Mouse (Mus musculus): Measurements from ENCODE around the gene Bglap. TPM values are rescaled to one million over a fixed set of nuclear protein-coding genes. Genes with fewer than 3 reads are reported as not detected.
"Not testable (repeated sequence)": the region's sequence is repeated elsewhere in the genome, so short reads cannot be mapped to it uniquely, and the experiment has no call there.

Gene Bglap
- polyA plus RNA-seq, 1 experiment from 2014 or later: not detected

DNA sequence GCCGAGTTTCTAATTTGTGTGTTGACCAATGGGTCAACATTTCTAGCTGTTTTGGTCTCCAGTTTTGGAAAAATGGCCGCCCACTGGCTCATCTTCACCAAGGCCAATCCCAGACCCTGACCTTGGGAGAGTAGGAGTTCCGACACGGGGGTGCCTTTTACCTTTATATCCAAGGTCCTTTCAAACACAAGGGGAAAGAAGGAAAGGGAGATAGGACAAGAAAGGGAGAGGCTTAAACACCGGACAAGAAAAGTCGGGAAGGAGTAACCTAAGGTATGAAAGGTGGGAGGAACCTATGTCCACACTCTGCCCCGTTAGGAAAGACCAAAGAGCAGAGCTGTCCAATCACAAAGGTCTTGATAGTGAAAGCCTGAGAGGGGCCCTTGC lies 26.4 kb upstream of the Bglap start:
- Histone ChIP-seq H3K4me2 (replicated peaks) (peak overlapping the region; percentile 59), H3K27me3 (no peaks in the 10 kb centered on the region), H3K27ac (replicated peaks) (peak overlapping the region; percentile 83; the same call in 1 of the 2 replicates), H3K9me3 (no peaks in the 10 kb centered on the region), H3K36me3 (peaks cover 16% of the 10 kb centered on the region), H3K9ac (replicated peaks) (peak overlapping the region; percentile 78), H3K4me3 (peak overlapping the region; percentile 58), H3K4me1 (peaks cover 21% of the 10 kb centered on the region)
- WGBS: 26% methylated on average over 7 of the region's 7 CpGs
- ATAC-seq (replicated peaks): no peak

DNA sequence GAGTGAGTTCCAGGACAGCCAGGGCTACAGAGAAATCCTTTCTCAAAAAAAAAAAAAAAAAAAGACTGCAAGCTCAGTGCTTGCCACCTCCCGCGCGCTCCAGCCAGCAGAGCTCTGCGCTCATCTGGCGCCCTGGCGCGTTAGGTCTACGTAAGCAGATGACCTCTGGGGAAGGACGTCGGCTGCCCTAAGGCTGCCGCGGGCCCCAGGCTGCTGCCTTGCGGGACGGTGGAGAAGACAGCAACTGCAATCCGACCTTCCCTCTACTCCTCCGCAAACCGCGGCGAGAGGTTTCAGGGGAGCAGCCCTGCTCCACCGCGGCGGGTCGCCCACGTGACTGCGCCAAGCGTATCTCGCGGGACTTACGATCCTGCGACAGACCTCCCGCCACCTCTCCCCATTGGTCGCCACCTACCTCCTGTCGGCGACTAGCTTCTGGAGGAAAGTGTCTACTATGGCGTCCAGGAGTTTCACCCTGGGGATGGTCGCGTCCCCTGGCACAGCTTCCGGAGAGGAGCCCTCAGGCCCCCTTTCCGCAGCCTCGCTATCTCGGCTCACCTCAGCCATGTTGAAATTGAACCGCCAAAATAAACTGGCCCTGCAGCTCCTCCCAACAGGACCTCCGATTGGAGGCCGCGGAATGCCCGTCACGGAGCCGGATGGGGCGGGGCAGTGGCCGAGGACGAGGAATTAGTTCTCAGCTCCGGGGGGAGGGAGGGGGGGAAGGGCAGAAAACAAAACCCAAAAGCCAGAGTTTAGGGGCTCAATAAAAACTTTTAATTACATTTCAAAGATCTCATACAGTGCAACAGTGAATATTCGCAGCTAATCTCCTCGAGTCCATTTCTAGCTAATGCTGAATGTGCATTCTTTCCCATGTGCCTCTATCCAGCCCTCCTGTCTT lies 25.7 kb upstream of the Bglap start, which contains the start of gene Pmf1:
Gene Pmf1, minus strand, starts transcription at position 591 of the 904 bp plus-strand sequence.
- Histone ChIP-seq H3K4me3 (peak within 1 kb of the TSS; percentile 58), H3K4me1 (peaks cover 21% of the 10 kb centered on the region), H3K4me2 (replicated peaks) (peak within 1 kb of the TSS; percentile 59), H3K36me3 (peaks cover 11% of the 10 kb centered on the region), H3K9ac (replicated peaks) (peak within 1 kb of the TSS; percentile 78), H3K9me3 (no peaks in the 10 kb centered on the region), H3K27me3 (no peaks in the 10 kb centered on the region), H3K27ac (replicated peaks) (peak within 1 kb of the TSS; percentile 83)
- ATAC-seq (replicated peaks): peak; percentile 94
- WGBS: under 1% methylated on average over 54 of the region's 54 CpGs

DNA sequence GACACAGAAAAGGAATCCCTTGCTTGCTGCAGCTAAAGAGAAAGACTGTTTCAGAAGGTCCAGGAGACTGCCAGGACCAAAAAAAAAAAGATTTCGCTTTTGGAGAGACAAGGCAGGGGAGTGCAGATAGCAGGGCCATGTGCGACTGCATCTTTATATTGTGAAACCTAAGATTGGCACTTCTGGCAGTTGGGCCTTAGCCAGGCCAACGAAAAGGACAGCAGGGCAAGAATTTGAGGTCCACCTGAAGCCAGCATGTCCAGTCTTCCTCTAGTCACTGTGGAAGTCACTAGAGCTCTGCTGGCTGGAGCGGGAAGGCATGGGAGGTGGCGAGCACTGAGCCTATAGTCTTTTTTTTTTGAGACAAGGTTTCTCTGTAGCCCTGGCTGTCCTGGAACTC lies 24.7 kb upstream of the Bglap start:
- Histone ChIP-seq H3K27me3 (no peaks in the 10 kb centered on the region), H3K9ac (replicated peaks) (peak overlapping the region; percentile 78), H3K4me2 (replicated peaks) (peak overlapping the region; percentile 59), H3K4me3 (peak overlapping the region; percentile 58), H3K9me3 (no peaks in the 10 kb centered on the region), H3K27ac (replicated peaks) (no peak overlapping the region), H3K36me3 (peaks cover 10% of the 10 kb centered on the region), H3K4me1 (peaks cover 21% of the 10 kb centered on the region)
- ATAC-seq (replicated peaks): no peak
- 66% methylated on average over 5 of the region's 5 CpGs for WGBS

DNA sequence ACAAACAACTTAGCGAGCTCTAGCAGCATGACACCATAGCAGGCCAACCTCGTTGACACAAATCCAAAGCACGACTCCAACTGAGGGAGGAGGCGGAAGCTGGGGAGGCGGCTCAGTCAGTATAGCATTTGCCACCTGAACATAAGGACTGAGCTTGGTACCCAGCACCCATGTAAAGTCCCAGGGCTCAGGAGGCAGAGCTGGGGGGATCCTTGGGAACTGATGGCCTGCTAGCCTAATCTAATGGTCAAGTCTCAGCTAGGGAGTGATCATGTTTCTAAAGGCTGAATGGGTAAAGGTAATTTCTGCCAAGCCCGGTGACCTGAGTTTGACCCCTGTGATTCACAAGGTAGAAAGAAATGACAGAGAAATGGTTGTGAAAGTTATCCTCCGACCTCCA lies 23.3 kb upstream of the Bglap start:
- Histone ChIP-seq H3K27ac (replicated peaks) (no peak overlapping the region), H3K9ac (replicated peaks) (no peak overlapping the region), H3K27me3 (no peaks in the 10 kb centered on the region), H3K4me1 (peaks cover 21% of the 10 kb centered on the region), H3K4me2 (replicated peaks) (no peak overlapping the region), H3K9me3 (no peaks in the 10 kb centered on the region), H3K4me3 (no peak overlapping the region), H3K36me3 (peaks cover 6% of the 10 kb centered on the region)
- WGBS: 59% methylated on average over 7 of the region's 7 CpGs
- ATAC-seq (replicated peaks): no peak

DNA sequence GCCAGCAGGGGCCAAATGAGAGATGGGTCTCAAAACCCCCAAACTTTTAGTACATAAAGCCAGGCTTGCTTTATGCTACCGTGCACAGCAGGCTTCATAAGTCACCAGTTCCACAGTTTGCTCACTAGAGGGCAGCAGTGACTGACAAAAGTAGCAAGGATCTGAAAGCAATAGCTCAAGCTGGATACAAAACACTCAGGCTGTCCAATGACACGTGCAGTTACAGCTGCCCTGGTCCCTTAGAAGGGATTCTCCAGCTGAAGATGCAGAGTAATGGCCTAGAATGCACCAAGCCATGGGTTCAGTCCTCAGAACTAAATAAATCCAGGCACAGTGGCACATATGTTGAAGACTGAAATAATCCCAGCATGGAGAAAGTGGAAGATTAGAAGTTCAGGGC lies 22.8 kb upstream of the Bglap start:
- peaks cover 2% of the 10 kb centered on the region for H3K36me3 ChIP-seq
- no peak overlapping the region for H3K4me3 ChIP-seq
- no peak overlapping the region for H3K27ac ChIP-seq (replicated peaks)
- no peaks in the 10 kb centered on the region for H3K9me3 ChIP-seq
- no peaks in the 10 kb centered on the region for H3K27me3 ChIP-seq
- WGBS: 0% methylated on average over 2 of the region's 2 CpGs
- no peak overlapping the region for H3K9ac ChIP-seq (replicated peaks)
- peak; percentile 13; the same call in 1 of the 2 replicates for ATAC-seq (replicated peaks)
- H3K4me2 ChIP-seq (replicated peaks): no peak overlapping the region
- peaks cover 21% of the 10 kb centered on the region for H3K4me1 ChIP-seq

DNA sequence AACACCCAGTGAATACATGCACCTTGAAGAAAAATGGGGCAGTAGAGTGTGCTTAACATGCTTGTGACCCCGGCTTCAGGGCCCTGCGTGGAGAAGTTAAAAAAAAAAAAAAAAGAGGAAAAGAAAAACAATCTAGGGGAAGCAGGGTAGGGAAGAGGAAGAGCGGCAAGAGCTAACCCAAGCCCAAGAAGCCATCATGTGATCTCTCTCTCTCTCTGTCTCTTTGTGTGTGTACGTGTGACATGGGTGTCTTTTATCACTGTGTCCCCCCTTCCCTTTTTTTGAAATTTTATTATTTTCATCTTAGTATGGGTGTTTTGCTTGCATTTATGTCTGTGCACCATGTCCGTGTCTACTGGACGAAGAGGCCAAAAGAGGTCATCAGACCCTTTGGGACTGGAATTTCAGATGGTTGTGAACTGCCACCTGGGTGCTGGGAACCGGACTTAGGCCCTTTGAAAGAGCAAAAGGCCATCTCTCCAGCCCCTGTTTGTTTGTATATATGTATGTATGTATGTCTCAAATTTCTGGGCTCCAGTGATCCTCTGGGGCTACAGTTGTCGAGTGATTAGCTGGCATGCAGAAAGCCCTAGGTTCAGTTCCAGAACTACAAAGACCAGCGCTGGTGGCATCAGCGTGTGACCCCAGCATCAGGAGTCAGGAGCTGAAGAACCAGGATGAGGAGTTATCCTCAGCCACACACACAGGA lies 19.4 kb upstream of the Bglap start:
- Histone ChIP-seq H3K27ac (replicated peaks) (no peak overlapping the region), H3K4me3 (no peak overlapping the region), H3K27me3 (no peaks in the 10 kb centered on the region), H3K36me3 (no peaks in the 10 kb centered on the region), H3K4me2 (replicated peaks) (no peak overlapping the region), H3K9me3 (no peaks in the 10 kb centered on the region), H3K4me1 (peaks cover 5% of the 10 kb centered on the region), H3K9ac (replicated peaks) (no peak overlapping the region)
- 93% methylated on average over 10 of the region's 10 CpGs for WGBS
- ATAC-seq (replicated peaks): no peak

DNA sequence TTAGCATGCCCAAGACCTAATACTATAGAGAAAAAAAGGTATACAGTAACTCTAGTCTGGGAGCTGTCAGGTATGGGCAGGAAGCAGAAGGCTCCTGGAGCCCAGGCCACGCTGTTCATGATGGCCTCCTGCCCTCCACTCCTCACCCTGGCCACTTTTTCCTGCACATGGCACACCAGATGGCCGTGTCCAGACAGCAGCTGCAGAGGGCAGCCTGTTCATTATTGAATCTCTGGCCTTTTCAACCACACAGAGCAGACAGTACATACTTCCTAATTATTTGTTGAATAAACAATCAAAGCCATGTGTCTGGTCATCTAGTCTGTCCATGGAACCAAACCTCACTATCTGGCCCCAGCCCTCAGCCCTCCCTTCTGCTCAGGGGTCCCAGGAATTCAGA lies 14.4 kb upstream of the Bglap start:
- no peak for ATAC-seq (replicated peaks)
- no peak overlapping the region for H3K27ac ChIP-seq (replicated peaks)
- H3K4me1 ChIP-seq: no peaks in the 10 kb centered on the region
- H3K4me3 ChIP-seq: no peak overlapping the region
- H3K36me3 ChIP-seq: no peaks in the 10 kb centered on the region
- no peak overlapping the region for H3K9ac ChIP-seq (replicated peaks)
- no peaks in the 10 kb centered on the region for H3K27me3 ChIP-seq
- WGBS: 80% methylated on average over 2 of the region's 2 CpGs
- H3K4me2 ChIP-seq (replicated peaks): no peak overlapping the region
- no peaks in the 10 kb centered on the region for H3K9me3 ChIP-seq

DNA sequence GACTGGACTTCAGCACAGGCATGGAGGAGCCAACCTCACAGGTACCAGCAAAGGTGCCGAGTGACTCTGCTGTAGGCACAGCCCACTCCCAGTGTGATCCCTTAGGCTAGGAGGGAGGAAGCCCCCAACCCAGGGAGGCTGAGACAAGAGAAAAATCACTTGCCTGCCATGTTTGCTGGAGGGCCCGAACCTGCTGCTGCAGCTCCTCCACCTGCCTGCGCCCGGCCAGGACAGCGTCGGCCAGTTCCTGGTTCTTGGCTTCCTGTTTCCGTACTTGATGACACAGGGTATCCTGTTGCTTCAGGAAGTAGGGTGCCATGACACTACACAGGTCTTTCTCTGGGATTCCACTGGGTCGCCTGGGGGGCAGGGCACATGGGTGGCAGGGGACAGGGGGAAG lies 11.5 kb upstream of the Bglap start:
- WGBS: 96% methylated on average over 8 of the region's 8 CpGs
- H3K4me3 ChIP-seq: no peak overlapping the region
- H3K4me1 ChIP-seq: no peaks in the 10 kb centered on the region
- no peaks in the 10 kb centered on the region for H3K9me3 ChIP-seq
- H3K27me3 ChIP-seq: no peaks in the 10 kb centered on the region
- no peak overlapping the region for H3K4me2 ChIP-seq (replicated peaks)
- H3K36me3 ChIP-seq: no peaks in the 10 kb centered on the region
- no peak overlapping the region for H3K27ac ChIP-seq (replicated peaks)
- H3K9ac ChIP-seq (replicated peaks): no peak overlapping the region
- no peak for ATAC-seq (replicated peaks)

DNA sequence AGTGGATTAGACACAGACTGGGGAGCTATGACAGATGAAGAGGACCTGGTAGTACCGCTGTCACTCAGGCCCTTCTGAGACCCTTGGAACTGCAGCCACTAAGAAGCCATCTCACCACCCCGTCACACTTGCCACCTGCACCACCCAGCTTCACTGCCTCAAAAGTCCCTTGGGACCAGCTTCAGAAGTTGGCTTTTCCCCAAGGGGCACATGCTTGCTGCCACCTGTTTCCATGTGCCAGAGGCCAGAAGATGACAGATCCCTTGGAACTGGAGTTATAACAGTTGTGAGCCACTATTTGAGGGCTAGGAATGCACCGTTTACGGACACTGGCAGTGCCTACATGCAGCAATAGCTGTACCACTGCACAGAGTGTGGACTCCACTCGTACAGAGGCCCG lies 11.0 kb upstream of the Bglap start:
- H3K4me2 ChIP-seq (replicated peaks): no peak overlapping the region
- H3K36me3 ChIP-seq: no peaks in the 10 kb centered on the region
- H3K27ac ChIP-seq (replicated peaks): no peak overlapping the region
- H3K9me3 ChIP-seq: no peaks in the 10 kb centered on the region
- no peaks in the 10 kb centered on the region for H3K4me1 ChIP-seq
- no peak overlapping the region for H3K4me3 ChIP-seq
- no peaks in the 10 kb centered on the region for H3K27me3 ChIP-seq
- no peak overlapping the region for H3K9ac ChIP-seq (replicated peaks)
- no peak for ATAC-seq (replicated peaks)
- WGBS: 95% methylated on average over 6 of the region's 6 CpGs

DNA sequence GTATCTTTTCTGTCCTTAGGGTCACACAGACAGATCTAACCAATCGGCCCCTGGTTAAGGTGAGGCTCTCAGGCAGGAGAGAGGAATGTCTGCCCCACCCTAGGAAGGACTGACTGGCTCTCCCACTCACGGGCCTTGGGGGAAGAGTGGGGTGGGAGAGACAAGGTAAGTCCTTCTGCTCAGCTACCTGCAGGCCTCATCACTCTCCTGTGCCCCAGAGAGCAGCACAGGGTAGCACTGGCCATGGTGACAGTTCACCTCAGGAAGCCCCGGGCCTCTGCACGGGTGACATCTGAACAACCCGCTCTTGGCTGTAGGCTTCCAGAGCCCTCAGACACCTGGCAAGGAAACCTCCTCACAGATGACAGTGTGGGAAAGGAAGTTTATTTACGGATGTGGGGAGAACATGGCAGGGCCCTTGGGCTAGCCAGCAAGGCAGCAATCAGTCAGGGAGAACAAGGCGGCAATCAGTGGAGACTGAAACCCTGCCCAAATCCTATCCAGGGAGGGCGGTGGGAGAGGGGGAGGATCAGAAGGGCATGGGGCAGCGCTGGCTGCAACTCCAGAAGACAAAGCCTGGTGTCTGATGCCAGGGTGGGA lies 9.6 kb upstream of the Bglap start:
- no peak overlapping the region for H3K27ac ChIP-seq (replicated peaks)
- no peak for ATAC-seq (replicated peaks)
- 94% methylated on average over 9 of the region's 9 CpGs for WGBS
- no peaks in the 10 kb centered on the region for H3K36me3 ChIP-seq
- H3K4me1 ChIP-seq: no peaks in the 10 kb centered on the region
- no peak overlapping the region for H3K4me3 ChIP-seq
- H3K27me3 ChIP-seq: no peaks in the 10 kb centered on the region
- H3K9me3 ChIP-seq: no peaks in the 10 kb centered on the region
- H3K4me2 ChIP-seq (replicated peaks): no peak overlapping the region
- H3K9ac ChIP-seq (replicated peaks): no peak overlapping the region

DNA sequence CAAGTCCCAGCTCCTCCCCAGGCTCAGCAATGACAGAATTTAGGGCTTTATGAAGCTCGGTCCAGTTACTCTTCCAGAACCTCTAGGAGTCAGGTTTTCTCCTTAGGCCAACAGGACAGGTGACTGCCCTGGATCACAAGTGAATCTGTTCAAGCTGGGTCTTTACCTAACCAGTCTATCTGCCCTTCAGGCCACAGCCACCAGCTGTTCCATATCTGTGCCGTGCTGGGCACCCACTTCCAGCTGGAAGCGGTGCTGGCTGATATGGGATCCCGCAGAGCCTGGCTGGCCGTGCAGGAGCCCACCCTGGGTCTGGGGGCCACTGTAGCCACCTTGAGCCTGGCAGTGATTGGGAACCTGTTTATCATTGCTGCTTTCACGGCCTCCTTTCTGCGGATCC lies 1.9 kb downstream of the Bglap start:
- H3K27me3 ChIP-seq; H3K36me3 ChIP-seq; H3K4me2 ChIP-seq (replicated peaks); H3K4me3 ChIP-seq; H3K9me3 ChIP-seq; H3K4me1 ChIP-seq; H3K9ac ChIP-seq (replicated peaks): not testable (repeated sequence)
- 26% methylated on average over 3 of the region's 7 CpGs for WGBS
- ATAC-seq (replicated peaks): peak; percentile 30; the same call in 1 of the 2 replicates
- 0 out of 2 replicates have a peak overlapping the region, but pooled peaks have one; percentile 84 for H3K27ac ChIP-seq (replicated peaks)

Measured in forebrain, embryonic 15.5 days (tissue).